Mouse (Mus musculus): ENCODE measurements around the gene Hypm. TPM values are rescaled to one million over a fixed set of nuclear protein-coding genes. Genes with fewer than 3 reads are reported as not detected.

Gene Hypm
- not detected for total RNA-seq (2021)
- long read RNA-seq, experiment 1: 0 reads
- long read RNA-seq, experiment 2: 0 reads

DNA sequence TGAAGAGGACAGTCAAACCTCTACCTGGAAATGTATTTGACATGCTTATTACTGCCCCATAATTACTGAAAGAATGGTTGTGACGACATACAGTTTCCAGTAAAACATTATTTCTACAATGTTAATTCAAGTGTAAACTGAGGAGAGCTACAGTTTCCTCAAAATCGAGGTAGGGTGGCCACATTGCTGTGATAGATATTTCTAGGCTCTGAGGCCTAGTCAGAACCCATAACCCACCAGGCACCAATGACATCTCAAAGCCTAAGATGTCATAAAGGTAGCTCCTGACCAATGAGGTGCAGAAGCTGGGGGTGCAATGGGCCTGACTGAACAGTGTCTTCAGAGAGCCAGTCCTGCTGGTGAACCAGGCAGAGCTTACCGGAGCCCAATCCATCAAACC is at the start of gene Hypm:
TSS of gene Hypm (plus strand) at position 301 of the 400 bp plus-strand sequence.
- no peak within 1 kb of the TSS for H3K27ac ChIP-seq
- no peak within 1 kb of the TSS for H3K4me3 ChIP-seq

DNA sequence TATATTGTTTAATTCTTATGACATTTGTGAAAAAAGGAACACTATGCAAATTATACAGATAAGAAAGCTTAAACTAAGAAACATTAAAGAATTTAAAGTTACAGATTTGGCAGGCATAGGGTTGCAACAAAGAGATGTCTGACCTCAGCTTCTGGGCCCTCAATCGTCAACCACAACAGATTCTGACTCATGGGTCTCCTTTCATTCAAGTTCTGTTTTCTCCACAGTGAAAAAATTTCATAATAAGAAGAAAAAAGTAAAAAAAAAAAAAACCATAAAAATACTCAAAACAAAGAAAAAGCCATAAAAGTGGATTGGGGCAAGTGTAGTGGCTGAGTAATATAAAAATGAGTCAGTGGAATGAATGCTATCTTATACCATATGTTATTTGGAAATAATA is 36.6 kb upstream of the Hypm start:
- DNase-seq (ENCODE audit: low spot score in 2 of 2): no peak
- H3K27ac ChIP-seq: no peak overlapping the region
- TF ChIP-seq CTCF (conservative IDR thresholded peaks at IDR 0.05): no peak
- no peak overlapping the region for H3K4me3 ChIP-seq

More for the DNA sequence above, at the start of gene Hypm:
- no peak for DNase-seq (ENCODE audit: low spot score in 2 of 2)
- TF ChIP-seq CTCF (conservative IDR thresholded peaks at IDR 0.05): no peak

DNA sequence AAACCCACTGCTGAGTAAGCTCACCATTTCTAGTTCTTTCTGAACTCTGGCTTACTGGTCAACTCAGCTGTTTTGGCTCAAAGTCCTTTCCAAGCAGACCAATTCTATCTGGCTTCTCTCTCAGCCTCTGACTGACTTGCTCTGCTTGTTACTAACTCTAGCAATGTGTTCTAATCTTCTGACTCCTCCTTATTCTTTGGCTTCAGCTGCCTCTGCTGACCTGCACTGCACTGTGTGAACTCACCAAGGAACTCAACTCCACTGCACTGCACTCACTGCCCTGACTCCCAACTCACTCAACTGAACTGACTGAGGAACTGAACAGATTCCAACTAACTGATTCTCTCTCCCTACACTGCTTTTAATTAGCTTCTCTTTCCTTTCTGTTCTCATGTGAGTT is 34.3 kb upstream of the Hypm start:
- no peak for TF ChIP-seq CTCF (conservative IDR thresholded peaks at IDR 0.05)
- no peak for DNase-seq (ENCODE audit: low spot score in 2 of 2)
- H3K27ac ChIP-seq: no peak overlapping the region
- H3K4me3 ChIP-seq: no peak overlapping the region

DNA sequence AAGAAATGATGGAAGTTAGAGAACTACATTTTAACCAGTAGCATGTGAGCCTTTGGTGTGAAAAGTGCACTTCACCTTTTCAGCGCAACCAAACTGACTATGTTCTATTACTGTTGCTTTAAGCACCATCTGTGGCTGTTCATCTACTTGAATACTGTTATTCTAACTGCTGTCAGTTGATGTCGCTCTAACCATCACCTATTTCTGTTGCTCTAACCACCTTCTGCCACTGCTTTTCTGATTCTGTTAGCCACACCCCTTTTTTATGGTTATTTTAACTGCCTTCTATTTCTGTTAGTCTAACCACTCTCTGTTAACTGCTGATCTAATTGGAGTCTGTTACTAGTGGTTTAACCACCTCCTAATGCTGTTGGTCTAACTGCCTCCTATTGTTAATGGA is 11.9 kb upstream of the Hypm start:
- Histone ChIP-seq H3K4me3 (no peak overlapping the region), H3K27ac (no peak overlapping the region)
- DNase-seq (ENCODE audit: low spot score in 2 of 2): no peak
- peak; percentile 32 for TF ChIP-seq CTCF (conservative IDR thresholded peaks at IDR 0.05)

DNA sequence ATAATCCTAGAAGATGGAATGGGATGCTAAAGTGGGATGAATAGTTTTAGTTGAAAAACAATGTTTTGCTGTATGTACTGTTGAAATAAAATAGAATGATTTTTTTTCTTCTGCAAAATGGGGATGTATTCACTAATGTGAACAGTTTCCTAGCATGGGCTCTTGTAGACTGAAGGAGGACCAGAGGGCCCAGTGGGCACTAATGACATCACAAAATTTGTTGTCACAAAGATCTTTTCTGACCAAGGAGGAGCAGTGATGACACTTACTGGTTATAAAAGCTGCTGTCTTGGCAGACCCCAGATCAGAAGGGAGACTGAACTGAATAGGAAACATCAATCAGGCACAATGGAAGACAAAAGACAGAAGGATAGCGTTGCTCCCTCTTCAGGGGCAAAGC is 2.7 kb downstream of the Hypm start, which contains the start of gene H2al3:
TSS of gene H2al3 (plus strand) at position 301 of the 400 bp plus-strand sequence.
- no peak for DNase-seq (ENCODE audit: low spot score in 2 of 2)
- H3K4me3 ChIP-seq: no peak within 1 kb of the TSS
- no peak within 1 kb of the TSS for H3K27ac ChIP-seq
- TF ChIP-seq CTCF (conservative IDR thresholded peaks at IDR 0.05): no peak

DNA sequence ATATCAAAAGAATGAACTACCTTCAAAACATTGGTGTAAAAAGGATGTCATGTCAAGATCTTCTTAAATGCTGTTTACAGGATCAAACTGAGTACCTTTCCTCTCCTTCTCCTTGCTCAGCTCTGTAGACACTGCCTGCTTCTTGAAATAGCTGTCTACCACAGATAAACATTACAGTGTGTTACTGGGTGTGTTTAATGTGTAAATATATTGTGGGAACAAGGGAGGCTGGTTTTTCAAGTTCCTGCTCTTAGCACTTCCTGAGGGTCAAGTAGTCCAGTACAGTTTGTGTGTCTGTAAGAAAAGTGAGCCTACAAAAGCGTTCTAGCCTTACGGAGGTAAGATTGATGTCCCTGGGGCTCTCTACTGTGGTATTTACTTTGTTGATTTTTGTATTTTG is 15.1 kb downstream of the Hypm start:
- no peak for DNase-seq (ENCODE audit: low spot score in 2 of 2)
- Histone ChIP-seq H3K4me3 (no peak overlapping the region), H3K27ac (no peak overlapping the region)
- TF ChIP-seq CTCF (conservative IDR thresholded peaks at IDR 0.05): no peak

DNA sequence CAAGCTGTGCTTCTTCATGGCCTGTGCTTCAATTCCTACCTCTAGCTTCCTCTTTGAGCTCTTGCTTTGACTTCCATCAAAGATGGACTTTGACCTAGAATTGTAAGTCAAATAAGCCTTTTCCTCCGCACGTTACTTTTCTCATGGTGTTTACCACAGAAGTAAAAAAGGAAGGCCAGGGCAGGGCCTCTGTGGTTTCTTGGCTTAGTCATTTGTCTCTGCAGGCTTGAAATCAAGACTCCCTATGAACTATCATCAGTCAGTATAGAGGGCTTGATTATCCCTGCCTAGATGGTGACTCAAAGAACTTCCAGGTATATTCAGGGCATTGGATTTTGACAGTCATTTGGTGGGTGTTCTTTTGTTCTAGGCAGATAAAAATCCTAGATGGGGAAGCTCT is 28.8 kb downstream of the Hypm start:
- TF ChIP-seq CTCF (conservative IDR thresholded peaks at IDR 0.05): no peak
- H3K4me3 ChIP-seq: no peak overlapping the region
- no peak for DNase-seq (ENCODE audit: low spot score in 2 of 2)
- no peak overlapping the region for H3K27ac ChIP-seq

DNA sequence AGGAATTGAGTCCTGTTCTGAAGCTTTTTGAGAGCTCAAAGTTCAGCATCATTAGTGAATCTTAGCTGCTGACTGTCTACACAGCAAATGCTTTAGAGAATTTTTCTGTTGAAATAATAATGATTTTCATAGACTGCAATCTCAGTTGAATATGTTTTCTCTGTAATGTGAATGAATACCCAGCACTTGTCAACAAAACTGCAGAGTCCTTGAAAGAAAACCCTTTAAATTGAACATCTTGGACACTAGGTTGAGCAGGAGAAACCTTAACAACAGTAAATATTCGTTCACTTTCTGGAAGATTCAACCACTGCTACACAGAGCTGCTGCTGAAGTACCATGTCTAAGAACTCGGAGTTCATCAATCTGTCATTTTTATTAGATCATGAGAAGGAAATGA is 38.6 kb downstream of the Hypm start, which contains the start of gene Sytl5:
TSS of gene Sytl5 (plus strand) at position 301 of the 400 bp plus-strand sequence.
- no peak within 1 kb of the TSS for H3K4me3 ChIP-seq
- DNase-seq (ENCODE audit: low spot score in 2 of 2): no peak
- no peak within 1 kb of the TSS for H3K27ac ChIP-seq
- no peak for TF ChIP-seq CTCF (conservative IDR thresholded peaks at IDR 0.05)

Other genes with a start within 250 kb of the Hypm start
- 100 to 1,000 TPM; 125 to 129 TPM for gene Dynlt3, start 183.9 kb upstream of the Hypm start, total RNA-seq (2021)
- gene H2al3, start 2.8 kb downstream of the Hypm start, total RNA-seq (2021): not detected
- 1 to 10 TPM; 5.1 to 9.2 TPM for gene Sytl5, start 38.7 kb downstream of the Hypm start, total RNA-seq (2021)